Mouse (Mus musculus) urinary bladder, postnatal 10 days (tissue): ENCODE results near the gene Olfr961.

ENCODE experiments used
- DNase-seq: peaks from one replicate; pipeline ENCODE4 v3.0.0; 2022; ENCODE audit warnings: low spot score

The Olfr961 gene

DNA sequence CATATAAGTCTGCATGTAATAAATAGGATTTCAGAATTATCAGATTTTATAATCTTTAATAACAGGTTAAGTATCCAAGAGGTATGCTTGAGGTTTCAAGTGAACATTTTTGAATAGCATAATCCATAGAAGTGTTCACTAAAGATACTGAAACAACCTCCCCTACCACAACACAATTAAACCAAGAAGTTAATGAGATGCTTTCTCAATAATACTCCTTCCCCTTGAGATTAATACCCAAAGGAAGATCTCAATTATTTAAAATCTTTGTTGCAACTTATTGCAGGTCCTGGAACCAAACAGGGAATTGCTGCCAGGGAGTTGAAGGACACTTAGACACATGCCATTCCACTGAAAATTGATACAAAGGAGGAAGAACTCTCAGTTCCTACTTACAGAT is at the start of gene Olfr961:
Gene Olfr961, plus strand, starts transcription at position 301 of the 400 bp plus-strand sequence.
- no peak for DNase-seq

DNA sequence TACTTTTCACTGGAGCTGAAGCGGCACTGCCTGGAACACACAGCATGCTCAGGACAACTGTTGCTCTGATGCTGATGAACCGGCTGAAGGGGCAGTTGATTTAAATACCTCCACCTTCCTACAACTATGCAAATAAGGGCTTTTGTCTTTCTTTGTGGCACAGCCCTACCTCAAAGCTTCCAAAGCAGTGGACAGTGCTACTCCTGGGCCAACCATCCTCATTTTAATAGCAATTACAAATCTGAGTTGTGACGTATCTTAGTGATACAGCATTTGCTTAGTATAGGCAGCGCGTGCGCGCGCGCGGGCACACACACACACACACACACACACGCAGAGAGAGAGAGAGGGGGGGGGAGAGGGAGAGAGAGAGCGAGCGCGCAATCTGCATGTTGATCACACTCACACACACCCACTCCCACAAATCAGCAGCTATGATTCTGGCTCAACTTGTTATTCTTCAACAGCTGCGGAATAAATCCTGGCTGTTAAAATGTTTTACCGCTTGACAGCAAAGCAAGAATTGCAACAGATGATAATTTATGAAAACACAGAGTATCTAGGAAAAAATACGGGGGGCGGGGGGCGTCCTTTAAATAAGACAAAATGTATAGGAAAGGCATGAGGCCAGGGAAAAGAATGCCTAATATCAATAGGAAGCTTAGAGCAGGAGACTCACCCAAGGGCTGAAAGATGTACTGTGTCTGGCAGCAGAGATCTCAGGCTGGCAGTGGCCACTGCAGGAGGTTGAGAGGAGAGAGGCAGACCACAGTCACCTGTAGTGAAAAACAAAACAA is 42.2 kb upstream of the Olfr961 start:
- DNase-seq: no peak

DNA sequence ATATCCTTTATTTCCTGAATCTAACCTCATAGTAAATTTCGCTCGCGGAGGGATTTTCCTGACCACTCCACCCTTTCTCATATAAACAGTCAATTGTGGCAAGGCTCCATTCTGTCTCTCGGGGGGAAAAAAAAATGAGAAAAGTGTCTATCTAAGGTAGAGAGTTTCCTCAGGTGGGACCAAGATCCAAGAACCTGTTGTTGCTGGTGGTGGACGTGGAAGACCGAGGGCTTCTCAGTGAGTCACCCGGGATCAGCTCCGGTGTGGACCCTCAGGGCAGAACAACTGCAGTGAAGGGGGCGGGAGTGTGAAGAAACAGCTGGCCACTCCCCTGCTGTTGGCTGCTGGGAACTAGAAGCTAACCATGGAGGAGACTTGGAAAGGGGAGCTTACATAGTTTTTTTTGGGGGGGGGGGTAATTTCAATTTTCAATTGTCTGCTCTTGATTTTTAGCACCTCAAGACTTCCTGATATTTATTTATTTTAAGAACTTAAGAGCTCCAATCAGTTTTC is 41.5 kb upstream of the Olfr961 start:
- no peak for DNase-seq

DNA sequence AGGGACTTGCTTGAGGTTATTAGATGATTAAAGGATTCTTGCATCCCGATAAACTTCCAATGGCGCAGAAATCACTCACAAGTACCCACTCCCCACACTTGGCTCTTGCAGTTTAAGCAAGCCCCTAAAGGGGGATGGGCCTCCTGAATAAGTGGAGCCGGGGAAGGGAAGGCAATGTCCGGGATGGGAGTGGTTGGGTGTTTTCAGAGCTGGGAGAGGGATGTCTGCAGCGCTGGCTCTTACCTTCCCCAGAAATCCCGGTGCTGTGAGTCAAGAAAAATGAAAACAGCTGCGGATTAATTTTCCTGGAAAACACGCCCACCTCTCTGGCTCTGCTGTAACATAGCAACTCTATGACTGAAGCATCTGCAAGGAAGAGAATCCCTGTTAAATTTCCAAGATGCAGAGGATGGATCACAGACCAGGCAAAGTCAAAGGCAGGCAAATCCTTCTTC is 40.9 kb upstream of the Olfr961 start, which contains the start of gene AW551984:
Gene AW551984, minus strand, starts transcription at position 405 of the 455 bp plus-strand sequence.
- no peak for DNase-seq

DNA sequence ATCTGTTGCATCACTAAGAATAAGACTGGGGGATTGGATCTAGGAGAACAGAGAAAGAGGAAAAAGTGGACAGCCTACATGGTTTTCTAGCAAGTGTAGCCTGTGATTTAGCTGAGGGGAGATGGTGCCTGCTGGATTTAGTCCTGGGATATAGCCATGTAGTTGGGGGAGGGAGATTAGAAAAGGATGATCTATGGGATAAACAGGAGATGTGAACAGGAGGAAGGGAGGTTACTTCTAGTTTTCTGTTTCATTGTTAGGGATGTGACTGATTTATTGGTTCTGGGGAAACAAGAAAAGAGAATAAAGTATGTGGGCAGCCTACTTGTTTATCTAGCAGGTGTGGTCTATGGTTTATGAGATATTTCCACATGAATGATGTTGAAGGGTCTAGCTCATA is 36.4 kb upstream of the Olfr961 start:
- DNase-seq: no peak

DNA sequence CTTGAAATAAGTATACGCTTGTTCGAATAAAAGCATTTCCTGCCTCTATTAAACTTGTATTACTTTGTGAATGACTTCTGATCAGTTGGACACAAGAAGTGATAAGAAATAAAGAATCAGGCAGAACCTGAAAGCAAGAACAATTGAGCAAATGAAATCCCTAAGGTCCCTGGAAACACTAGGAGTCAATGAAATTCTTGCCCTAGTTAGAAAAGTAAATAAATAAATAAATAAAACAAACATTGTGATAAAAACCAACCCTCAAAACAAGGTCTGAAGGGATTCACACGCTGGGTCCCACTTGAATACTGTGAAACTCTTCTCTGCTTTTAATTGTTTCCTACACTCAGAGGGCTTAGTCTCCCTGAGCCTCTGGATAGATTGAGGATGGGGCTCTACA is 34.5 kb upstream of the Olfr961 start, which contains the start of gene Olfr148:
Gene Olfr148, plus strand, starts transcription at position 301 of the 400 bp plus-strand sequence.
- no peak for DNase-seq

DNA sequence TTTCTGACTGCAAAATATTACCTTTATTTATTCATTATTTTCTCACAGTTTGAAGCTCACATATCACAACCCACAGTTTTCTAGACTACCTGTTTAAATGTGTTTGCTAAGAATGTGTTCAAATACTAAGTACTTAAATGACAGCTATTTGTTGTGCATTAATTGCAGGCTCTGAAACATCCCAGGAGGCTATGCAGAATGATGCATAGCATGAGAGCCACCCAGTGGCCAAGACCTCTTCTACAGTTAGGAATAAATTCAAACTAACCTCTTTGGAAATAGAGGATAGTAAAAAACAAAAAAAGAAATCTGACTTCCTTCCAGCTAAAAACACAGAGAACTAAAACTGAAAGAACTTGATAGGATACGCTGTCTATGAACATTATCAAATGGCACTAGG is 32.9 kb upstream of the Olfr961 start:
- DNase-seq: no peak

DNA sequence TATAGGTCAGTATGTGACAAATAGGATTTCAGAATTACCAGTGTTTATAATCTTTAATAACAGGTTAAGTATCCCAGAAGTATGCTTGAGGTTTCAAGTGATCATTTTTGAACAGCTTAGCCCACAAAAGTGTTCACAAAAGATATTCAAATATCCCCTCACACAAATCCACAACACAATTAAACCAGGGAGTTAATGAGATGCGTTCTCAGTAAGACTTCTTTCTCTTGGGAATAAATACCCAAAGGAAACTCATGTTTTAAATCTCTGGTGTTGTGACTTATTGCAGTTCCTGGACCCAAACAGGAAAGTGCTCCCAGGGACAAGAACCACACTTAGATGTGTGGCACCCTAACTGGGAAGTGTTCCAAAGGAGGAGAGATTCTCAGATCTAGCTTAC is 23.8 kb upstream of the Olfr961 start, which contains the start of gene Olfr960:
Gene Olfr960, plus strand, starts transcription at position 301 of the 400 bp plus-strand sequence.
- no peak for DNase-seq

DNA sequence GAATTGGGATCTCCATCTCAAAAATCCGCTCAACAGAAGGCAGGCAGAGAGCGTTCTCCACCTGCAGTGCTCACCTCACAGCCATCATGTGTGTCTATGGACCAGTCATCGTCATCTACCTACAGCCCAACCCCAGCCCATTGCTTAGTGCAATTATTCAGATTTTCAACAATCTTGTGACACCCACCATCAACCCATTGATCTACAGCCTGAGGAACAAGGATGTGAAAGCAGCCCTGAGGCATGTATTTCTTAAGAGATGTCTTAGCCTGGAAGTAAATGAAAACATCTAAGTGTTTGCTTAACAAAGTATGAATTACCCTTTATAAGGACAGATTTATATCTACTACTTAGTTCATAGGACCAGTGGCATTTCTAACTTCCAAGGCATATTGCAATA is 21.1 kb upstream of the Olfr961 start:
- DNase-seq: no peak

DNA sequence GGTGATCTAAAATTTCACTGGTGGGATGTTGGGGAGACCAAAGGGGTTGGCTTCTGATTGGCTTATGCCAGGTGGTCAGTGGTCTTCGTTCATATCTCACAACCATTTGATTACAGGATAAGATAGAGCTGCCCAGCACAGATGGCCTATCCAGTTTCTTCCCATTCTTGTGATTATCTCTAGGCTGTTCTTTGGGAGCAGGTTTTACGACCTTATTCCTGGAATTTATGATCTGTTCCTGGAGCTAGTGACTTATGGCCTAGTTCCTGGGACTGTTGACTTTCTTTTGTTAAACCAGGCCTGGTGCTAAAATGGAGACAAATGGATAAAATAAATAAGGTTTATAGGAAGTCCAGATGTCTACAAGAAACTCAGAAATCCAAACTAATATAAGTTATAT is 20.2 kb upstream of the Olfr961 start:
- no peak for DNase-seq

DNA sequence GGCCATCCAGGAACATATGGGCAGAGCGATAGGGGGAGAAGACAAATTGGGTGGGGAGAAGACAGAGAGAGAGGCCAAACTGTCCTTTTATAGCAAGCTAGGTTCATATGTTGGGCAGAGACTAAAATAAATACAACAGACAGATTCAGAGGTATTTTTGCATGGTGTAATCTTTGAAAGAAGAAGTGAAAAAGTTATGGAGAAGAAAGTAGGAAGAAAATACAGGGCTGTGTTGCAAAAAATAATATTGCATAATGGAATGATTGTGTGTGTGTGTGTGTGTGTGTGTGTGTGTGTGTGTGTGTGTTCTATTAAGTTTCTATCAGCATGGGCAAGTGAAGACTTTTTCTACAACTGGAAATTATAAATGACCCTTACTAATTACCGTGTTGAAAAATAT is 15.8 kb upstream of the Olfr961 start:
- DNase-seq: no peak

DNA sequence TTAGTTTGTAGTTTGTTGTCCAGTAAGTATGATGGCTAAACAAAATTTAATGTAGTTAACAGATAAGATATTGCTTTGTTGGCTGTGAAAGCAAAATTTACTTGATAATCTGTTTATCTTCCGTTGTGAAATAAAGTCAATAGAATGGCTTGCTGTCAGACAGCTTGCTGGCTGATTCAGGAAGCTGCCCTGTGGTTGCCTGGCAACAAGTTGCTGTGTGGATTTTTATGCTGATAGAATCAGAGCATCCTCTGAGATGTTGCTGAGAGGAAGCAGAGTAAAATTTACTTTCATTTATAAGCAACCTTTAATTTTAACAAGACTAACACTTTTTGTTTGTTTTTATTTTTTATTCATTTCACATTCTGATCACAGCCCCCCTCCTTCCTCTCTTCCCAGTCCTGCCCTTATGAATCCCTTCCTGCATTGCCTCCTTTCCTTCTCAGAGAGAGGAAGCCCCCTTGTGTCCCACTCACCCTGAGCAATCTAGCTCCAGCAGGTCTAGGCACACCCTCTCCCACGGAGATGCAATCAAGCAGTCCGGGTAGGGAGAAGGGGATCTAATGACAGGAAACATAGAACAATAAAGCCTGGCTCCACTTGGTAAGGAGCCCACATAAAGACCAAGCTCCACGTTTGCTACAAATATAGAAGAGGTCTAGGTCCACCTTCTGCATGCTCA is 10.8 kb upstream of the Olfr961 start:
- DNase-seq: no peak

DNA sequence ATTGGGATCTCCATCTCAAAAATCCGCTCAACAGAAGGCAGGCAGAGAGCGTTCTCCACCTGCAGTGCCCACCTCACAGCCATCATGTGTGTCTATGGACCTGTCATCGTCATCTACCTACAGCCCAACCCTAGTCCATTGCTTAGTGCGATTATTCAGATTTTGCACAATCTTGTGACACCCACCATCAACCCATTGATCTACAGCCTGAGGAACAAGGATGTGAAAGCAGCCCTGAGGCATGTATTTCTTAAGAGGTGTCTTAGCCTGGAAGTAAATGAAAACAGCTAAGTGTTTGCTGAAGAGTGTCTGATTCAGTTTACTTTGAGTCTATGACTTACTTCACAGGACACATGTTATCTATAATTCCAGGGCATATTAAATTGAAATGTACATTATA is 2.5 kb downstream of the Olfr961 start:
- DNase-seq: no peak

DNA sequence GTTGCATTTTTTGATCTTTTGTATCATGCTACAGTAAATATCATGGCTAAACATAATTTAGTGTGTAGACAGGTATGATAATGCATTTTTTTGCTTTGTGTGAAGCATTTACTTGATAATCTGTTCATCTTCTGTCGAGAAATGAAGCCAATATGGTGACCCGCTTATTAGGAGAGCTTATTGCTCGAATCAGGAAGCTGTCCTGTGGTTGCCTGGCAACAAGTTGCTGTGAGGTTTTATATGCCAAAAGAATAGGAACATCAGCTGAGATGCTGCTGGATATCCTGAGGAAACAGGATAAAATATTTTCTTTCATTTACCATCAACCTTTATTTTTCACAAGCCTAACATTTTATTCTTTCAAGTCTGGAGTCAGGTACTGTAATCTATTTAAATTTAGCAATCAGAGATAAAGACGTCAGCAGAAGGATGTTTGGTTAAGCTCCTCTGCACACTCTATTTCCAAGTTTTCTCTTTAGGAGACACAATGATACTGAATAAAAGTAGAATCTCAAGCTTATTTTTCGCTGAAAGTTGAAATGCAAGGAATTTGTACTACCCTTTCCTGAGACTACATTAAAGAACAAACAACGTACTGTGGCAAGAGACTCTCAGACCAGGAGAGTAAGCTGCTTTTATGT is 10.0 kb downstream of the Olfr961 start:
- DNase-seq: no peak

DNA sequence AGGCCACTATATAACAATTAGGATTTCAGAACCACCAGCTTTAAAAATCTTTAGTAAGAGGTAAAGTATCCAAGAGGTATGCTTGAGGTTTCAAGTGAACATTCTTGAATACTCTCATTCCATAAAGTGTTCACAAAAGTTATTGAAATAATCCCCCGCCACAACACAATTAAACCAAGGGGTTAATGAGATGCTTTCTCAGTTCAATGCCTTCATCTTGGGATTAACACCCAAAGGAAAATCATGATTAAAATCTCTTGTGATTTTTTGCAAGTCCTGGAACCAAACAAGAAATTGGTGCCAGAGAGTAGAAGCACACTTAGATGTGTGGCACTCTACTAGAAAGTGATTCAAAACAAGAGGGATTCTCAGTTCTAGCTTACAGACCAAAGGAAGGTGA is 22.0 kb downstream of the Olfr961 start, which contains the start of gene Olfr963:
Gene Olfr963, plus strand, starts transcription at position 301 of the 400 bp plus-strand sequence.
- no peak for DNase-seq

DNA sequence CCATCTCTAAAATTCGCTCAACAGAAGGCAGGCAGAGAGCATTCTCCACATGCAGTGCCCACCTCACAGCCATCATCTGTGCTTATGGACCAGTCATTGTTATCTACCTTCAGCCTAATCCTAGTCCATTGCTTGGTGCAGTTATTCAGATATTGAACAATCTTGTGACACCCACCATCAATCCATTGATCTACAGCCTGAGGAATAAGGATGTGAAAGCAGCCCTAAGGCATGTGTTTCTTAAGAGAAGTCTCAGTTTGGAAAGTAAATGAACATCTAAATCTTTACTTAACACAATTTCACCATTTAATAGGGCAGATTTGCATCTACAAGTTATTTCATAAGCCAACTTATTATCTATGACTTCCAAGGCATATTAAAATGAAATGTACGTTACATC is 24.8 kb downstream of the Olfr961 start:
- DNase-seq: no peak

DNA sequence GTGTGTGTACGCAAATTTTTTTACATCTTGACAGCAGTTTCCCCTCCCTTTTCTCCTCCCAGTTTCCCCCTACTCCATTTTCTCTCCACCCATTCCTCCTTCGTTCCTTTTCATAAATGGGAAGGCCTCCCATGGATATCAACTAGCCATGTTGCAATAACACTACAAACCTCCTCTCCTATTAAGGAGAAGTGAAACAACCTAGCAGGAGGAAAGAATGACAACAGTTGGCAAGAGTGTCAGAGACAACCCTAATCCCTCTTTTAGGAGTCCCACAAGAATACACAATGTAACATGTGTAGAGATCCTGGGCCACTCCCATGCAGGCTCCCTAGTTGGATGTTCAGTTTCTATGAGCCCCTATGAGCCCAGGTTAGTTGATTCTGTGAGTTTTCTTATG is 29.9 kb downstream of the Olfr961 start:
- no peak for DNase-seq

DNA sequence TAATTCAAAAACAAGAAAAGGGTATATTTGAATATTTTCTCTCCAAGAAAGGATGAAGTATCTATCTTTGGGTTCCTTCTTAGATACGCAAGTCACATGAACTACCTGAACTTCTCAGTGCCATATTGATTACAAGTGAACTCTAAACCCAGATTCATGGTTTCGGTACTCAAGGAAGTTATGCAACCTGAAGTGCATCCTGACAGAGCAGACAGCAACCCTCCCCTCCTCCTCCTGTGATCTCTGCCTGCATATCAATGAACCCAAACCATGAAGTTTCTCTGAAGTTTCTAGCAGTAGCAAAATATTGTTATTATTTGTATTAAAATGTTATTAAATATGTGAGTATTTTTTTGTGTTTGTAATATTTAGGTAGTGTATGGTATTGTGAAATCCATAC is 33.7 kb downstream of the Olfr961 start:
- no peak for DNase-seq

DNA sequence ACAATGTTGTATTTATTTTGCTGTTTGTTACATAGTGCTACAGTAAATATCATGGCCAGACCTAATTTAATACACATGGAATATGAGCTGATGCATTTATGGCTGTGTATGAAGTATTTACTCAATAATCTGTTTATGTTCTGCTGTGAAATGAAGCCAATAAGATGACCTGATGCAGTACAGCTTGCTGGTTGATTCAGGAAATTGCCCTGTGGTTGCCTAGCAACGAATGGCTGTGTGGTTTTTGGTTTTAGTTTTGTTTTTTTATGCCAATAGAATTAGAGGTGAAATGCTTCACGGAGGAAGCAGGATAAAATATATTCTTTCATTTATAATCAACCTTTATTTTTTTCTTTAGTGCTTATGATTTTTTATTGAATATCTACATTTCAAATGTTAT is 34.4 kb downstream of the Olfr961 start:
- DNase-seq: no peak
